Mouse (Mus musculus) forebrain, embryonic 16.5 days (tissue): Measurements from ENCODE around the gene Zbtb1. TPM values are rescaled to one million over a fixed set of nuclear protein-coding genes. Genes with fewer than 3 reads are reported as not detected.

Source experiments
- ATAC-seq: fragments of 200-750 bp; cut with Nextera tagmentation; 2 replicates; pipeline ENCODE4 v1.8.0; 2017; ENCODE audit warnings: mild to moderate bottlenecking, moderate library complexity
- H3K27ac ChIP-seq: fragments of 300-500 bp; sonication (generic); 2 replicates; pipeline ENCODE4 v1.5.1; 2014; ENCODE audit warnings: low read length, control low read depth
- H3K27me3 ChIP-seq: fragments of 300-500 bp; sonication (generic); replicated peaks from 2 replicates; pipeline ENCODE4 v1.6.1; 2014; ENCODE audit warnings: low read length; ENCODE audit not compliant: control insufficient read depth, insufficient read depth
- H3K36me3 ChIP-seq: fragments of 300-500 bp; sonication (generic); 2 replicates; pipeline ENCODE4 v1.6.1; 2014; ENCODE audit not compliant: control insufficient read depth, insufficient read depth
- H3K4me1 ChIP-seq: fragments of 300-500 bp; sonication (generic); replicated peaks from 2 replicates; pipeline ENCODE4 v1.6.1; 2014; ENCODE audit warnings: low read length; ENCODE audit not compliant: control insufficient read depth, insufficient read depth
- H3K4me2 ChIP-seq: fragments of 300-500 bp; sonication (generic); 2 replicates; pipeline ENCODE4 v1.6.1; 2014; ENCODE audit warnings: mild to moderate bottlenecking, low read length, control low read depth
- H3K4me3 ChIP-seq: fragments of 300-500 bp; sonication (generic); replicated peaks from 2 replicates; pipeline ENCODE4 v1.5.1; 2014; ENCODE audit warnings: mild to moderate bottlenecking, low read length, control low read depth
- H3K9ac ChIP-seq: fragments of 300-500 bp; sonication (generic); replicated peaks from 2 replicates; pipeline ENCODE4 v1.6.1; 2014; ENCODE audit warnings: low read depth, low read length, control low read depth
- H3K9me3 ChIP-seq: fragments of 300-500 bp; sonication (generic); 2 replicates; pipeline ENCODE4 v1.6.1; 2016; ENCODE audit warnings: low read length; ENCODE audit not compliant: control insufficient read depth
- WGBS: fragments of 180-500 bp; shearing (Covaris S2); extraction: QIAGEN DNeasy Blood & Tissue Kit; methylation state at CpG from one replicate; pipeline ENCODE4 v1.1.7; 2014; 5-methylcytosine and 5-hydroxymethylcytosine counted together
- polyA plus RNA-seq: library from polyadenylated mRNA; unstranded; fragments of >200 nt; fragmentation: Nextera tagmentation; extraction: Ambion mirVana; gene quantifications from 2 replicates; pipeline ENCODE4 v1.2.1, GENCODE M21; 2015

Zbtb1 gene
- polyA plus RNA-seq, 1 experiment from 2014 or later: 4.6 TPM

GRCm38 (mm10) chr12:76345759-76346455, 24.2 kb upstream of the Zbtb1 start:
- Histone ChIP-seq H3K27me3 (no peaks in the 10 kb centered on the region), H3K9ac (no peak overlapping the region), H3K4me2 (no peak overlapping the region), H3K27ac (no peak overlapping the region), H3K36me3 (peaks cover 2% of the 10 kb centered on the region), H3K4me3 (no peak overlapping the region), H3K4me1 (no peaks in the 10 kb centered on the region), H3K9me3 (no peaks in the 10 kb centered on the region)
- 90% methylated on average over 6 of the region's 6 CpGs for WGBS
- no peak for ATAC-seq

DNA sequence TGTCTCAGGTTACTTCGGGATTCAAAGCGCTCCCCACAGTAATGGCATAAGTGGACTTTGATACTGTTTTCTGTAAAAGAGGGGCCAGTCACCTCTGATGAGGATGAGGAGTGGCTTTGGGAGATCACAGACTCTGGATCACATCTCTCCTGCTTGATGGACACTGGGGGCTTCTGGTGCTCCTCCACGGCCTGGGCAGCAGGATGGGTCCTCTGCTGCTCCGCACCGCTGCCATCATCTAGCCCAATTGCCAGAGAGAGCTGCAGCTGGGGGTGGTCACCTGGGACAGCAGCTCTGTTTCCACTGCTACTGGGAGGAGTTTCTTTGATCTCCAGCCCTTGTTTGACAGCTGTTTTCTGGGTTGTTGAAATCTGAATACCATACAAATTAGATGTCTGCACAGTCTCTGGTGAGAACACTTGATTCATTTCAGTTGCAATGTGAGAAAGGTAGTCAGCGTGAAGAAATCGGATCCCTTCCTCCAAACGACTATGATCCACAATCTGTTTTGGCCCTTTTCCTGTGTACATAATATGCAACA, 20.3 kb upstream of the Zbtb1 start:
- H3K36me3 ChIP-seq: peaks cover 5% of the 10 kb centered on the region
- no peaks in the 10 kb centered on the region for H3K9me3 ChIP-seq
- no peak for ATAC-seq
- no peak overlapping the region for H3K4me2 ChIP-seq
- no peak overlapping the region for H3K27ac ChIP-seq
- H3K9ac ChIP-seq: no peak overlapping the region
- H3K4me1 ChIP-seq: no peaks in the 10 kb centered on the region
- H3K27me3 ChIP-seq: no peaks in the 10 kb centered on the region
- H3K4me3 ChIP-seq: no peak overlapping the region
- WGBS: 87% methylated on average over 8 of the region's 8 CpGs

GRCm38 (mm10) chr12:76360868-76361267, 9.2 kb upstream of the Zbtb1 start:
- Histone ChIP-seq H3K9ac (no peak overlapping the region), H3K27ac (no peak overlapping the region), H3K36me3 (0 out of 2 replicates have a peak, but pooled peaks cover 2% of the 10 kb centered on the region), H3K4me2 (no peak overlapping the region), H3K9me3 (no peaks in the 10 kb centered on the region), H3K4me3 (no peak overlapping the region), H3K4me1 (no peaks in the 10 kb centered on the region; the same call in 1 of the 2 replicates), H3K27me3 (no peaks in the 10 kb centered on the region)
- 10% methylated on average over 1 of the region's 1 CpGs for WGBS
- ATAC-seq: no peak

- H3K4me2 ChIP-seq: no peak overlapping the region
- H3K4me3 ChIP-seq: no peak overlapping the region
- H3K9ac ChIP-seq: no peak overlapping the region
- ATAC-seq: no peak
- WGBS: 64% methylated on average over 9 of the region's 9 CpGs
- H3K9me3 ChIP-seq: no peaks in the 10 kb centered on the region
- H3K27me3 ChIP-seq: no peaks in the 10 kb centered on the region
- H3K36me3 ChIP-seq: 0 out of 2 replicates have a peak, but pooled peaks cover 2% of the 10 kb centered on the region
- H3K27ac ChIP-seq: no peak overlapping the region
- peaks cover 4% of the 10 kb centered on the region; the same call in 1 of the 2 replicates for H3K4me1 ChIP-seq
These were observed 8.4 kb upstream of the Zbtb1 start for GRCm38 (mm10) chr12:76361405-76362302.

GRCm38 (mm10) chr12:76362303-76362676, 7.8 kb upstream of the Zbtb1 start:
- Histone ChIP-seq H3K4me3 (no peak overlapping the region), H3K9me3 (no peaks in the 10 kb centered on the region), H3K9ac (no peak overlapping the region), H3K4me2 (no peak overlapping the region), H3K27ac (no peak overlapping the region), H3K4me1 (peaks cover 10% of the 10 kb centered on the region), H3K27me3 (no peaks in the 10 kb centered on the region), H3K36me3 (0 out of 2 replicates have a peak, but pooled peaks cover 2% of the 10 kb centered on the region)
- 88% methylated on average over 9 of the region's 9 CpGs for WGBS
- no peak for ATAC-seq

DNA sequence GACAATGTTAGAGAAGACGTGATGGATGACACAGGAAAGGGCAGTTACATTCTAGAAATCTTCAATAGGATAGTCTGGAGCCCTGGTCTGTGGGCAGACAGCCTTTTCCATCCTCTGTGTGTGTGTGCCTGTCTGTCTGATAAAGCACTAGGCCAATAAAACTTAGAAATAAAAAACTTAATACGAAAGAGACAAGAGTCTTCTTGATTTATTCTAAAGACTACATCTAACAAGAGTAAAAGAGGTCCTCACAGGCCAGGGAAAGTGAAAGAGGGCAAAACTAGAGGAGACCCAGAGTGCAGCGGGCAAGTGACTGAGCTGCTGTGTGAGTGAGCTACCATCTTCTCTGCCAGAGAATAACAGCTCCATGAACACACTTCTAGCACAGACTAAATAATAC, 3.8 kb upstream of the Zbtb1 start:
- Histone ChIP-seq H3K4me2 (no peak overlapping the region), H3K27ac (no peak overlapping the region), H3K9me3 (no peaks in the 10 kb centered on the region), H3K4me1 (peaks cover 24% of the 10 kb centered on the region), H3K4me3 (no peak overlapping the region), H3K9ac (no peak overlapping the region), H3K36me3 (no peaks in the 10 kb centered on the region), H3K27me3 (no peaks in the 10 kb centered on the region)
- WGBS: 82% methylated on average over 3 of the region's 3 CpGs
- ATAC-seq: no peak

DNA sequence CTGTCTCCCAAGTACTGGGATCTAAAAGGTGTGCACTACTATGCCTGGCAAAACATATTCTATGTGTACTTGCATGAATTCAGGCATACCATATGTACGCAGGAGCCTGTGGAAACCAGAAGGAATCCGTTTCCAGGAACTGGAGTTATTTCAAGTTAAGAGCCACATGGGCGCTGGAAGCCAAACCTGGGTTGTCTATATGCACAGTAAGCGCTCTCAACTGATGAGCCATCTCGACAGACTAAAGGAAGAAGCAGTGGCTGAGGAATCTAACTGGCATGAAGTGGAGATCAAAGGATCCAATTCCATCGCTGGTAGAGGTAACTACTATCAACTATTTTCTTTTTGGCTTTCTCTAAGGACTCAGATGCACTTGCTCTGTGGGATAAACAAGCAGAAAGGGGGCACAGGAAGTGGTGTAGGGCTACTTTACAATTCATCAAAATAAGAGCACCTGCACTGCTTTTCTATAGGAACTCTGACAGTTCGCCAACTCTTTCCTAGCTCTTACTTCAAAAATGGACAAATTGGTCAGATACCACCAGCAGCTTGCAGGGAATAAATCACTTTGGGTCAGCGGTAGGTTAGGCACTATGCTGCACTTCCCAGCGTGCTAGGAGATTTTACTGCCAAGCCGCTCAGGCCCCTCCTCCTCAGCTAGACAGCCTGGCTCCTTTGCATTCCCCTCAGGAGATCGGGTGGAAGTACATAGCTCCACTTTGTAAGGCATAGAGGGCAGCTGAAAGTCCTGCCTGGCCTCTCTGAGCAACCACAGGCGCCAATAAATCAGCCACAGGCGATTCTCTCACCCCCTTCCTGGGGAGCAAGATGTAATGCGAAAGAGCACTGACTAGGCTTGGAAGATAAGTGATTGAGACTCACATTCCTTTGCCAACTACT, 2.7 kb upstream of the Zbtb1 start:
- Histone ChIP-seq H3K27me3 (no peaks in the 10 kb centered on the region), H3K4me1 (peaks cover 35% of the 10 kb centered on the region), H3K4me3 (no peak overlapping the region), H3K9me3 (no peaks in the 10 kb centered on the region), H3K9ac (no peak overlapping the region; the same call in 1 of the 2 replicates), H3K36me3 (no peaks in the 10 kb centered on the region), H3K27ac (no peak overlapping the region), H3K4me2 (peak overlapping the region; percentile 89)
- ATAC-seq: no peak
- 27% methylated on average over 14 of the region's 14 CpGs for WGBS

DNA sequence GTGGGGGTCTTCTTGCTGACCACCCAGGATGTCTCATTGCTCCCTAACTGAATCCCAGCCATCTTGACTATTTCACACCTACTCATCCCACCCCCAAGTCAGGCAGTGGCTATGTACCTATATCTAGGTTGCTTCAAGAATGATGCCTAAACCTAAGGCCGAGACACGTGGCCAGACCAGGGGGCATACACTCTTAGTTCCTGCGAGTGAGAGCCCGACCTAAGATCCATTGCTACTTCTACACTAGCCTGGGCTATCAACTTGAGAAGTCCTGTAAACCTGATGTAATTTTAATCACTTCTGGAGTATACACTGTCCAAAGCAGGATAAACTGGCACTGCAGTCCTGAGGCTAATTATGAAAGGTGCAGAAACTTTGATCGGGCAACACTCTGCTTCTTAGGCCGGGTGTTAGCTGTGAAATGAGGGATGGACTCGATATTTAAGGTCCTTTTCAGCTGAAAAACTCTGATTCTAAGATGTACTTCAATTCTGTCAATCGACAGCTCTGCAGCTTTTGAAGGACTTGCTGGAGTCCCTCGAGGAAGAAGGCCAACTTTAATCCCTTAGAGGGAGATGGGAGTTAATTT, 1.8 kb upstream of the Zbtb1 start:
- ATAC-seq: no peak
- peak overlapping the region; percentile 97 for H3K27ac ChIP-seq
- peak overlapping the region; percentile 94 for H3K4me3 ChIP-seq
- WGBS: 6% methylated on average over 9 of the region's 9 CpGs
- H3K9me3 ChIP-seq: no peaks in the 10 kb centered on the region
- no peaks in the 10 kb centered on the region for H3K27me3 ChIP-seq
- H3K4me2 ChIP-seq: peak overlapping the region; percentile 89
- no peaks in the 10 kb centered on the region for H3K36me3 ChIP-seq
- H3K9ac ChIP-seq: peak overlapping the region; percentile 98
- H3K4me1 ChIP-seq: peaks cover 39% of the 10 kb centered on the region
